Mouse (Mus musculus): ENCODE results near the gene Cryzl1.
A peak's percentile ranks its signal among the peaks of the same experiment; 100 is the strongest.

Cryzl1 gene

GRCm38 (mm10) chr16:91728123-91729065 is at the start of gene Cryzl1:
Cryzl1 (minus strand) TSS chr16:91728975.
- peak; percentile 98 to 100 for DNase-seq

GRCm38 (mm10) chr16:91772586-91772985 is 43.8 kb upstream of the Cryzl1 start:
- no peak for DNase-seq

GRCm38 (mm10) chr16:91771334-91771733 is 42.6 kb upstream of the Cryzl1 start:
- no peak for DNase-seq

- DNase-seq = no peak
Observed at GRCm38 (mm10) chr16:91770662-91771061, 41.9 kb upstream of the Cryzl1 start.

- DNase-seq = no peak
Observed at GRCm38 (mm10) chr16:91769911-91770310, 41.1 kb upstream of the Cryzl1 start.

GRCm38 (mm10) chr16:91768586-91768985 is 39.8 kb upstream of the Cryzl1 start:
- no peak for DNase-seq

- peak; percentile 52 to 56 for DNase-seq
Observed at GRCm38 (mm10) chr16:91767165-91767701, 38.5 kb upstream of the Cryzl1 start.

GRCm38 (mm10) chr16:91765816-91766210 is 37.0 kb upstream of the Cryzl1 start:
- no peak for DNase-seq

- no peak for DNase-seq
Observed at GRCm38 (mm10) chr16:91765121-91765815, 36.5 kb upstream of the Cryzl1 start.

- no peak for DNase-seq
Observed at GRCm38 (mm10) chr16:91764414-91764813, 35.6 kb upstream of the Cryzl1 start.

- no peak for DNase-seq
Observed at GRCm38 (mm10) chr16:91763975-91764374, 35.2 kb upstream of the Cryzl1 start.

GRCm38 (mm10) chr16:91762476-91762875 is 33.7 kb upstream of the Cryzl1 start:
- DNase-seq = peak in 1 of 2 experiments; percentile 20

GRCm38 (mm10) chr16:91761761-91762160 is 33.0 kb upstream of the Cryzl1 start:
- DNase-seq = no peak

GRCm38 (mm10) chr16:91761202-91761601 is 32.4 kb upstream of the Cryzl1 start:
- DNase-seq = no peak

GRCm38 (mm10) chr16:91754957-91755356 is 26.2 kb upstream of the Cryzl1 start:
- no peak for DNase-seq

- no peak for DNase-seq
Observed at GRCm38 (mm10) chr16:91753611-91754010, 24.8 kb upstream of the Cryzl1 start.

GRCm38 (mm10) chr16:91751644-91752385 is 23.0 kb upstream of the Cryzl1 start:
- DNase-seq = no peak

GRCm38 (mm10) chr16:91747567-91747966 is 18.8 kb upstream of the Cryzl1 start:
- no peak for DNase-seq

GRCm38 (mm10) chr16:91746101-91746950 is 17.6 kb upstream of the Cryzl1 start:
- peak in 1 of 2 experiments; percentile 60 for DNase-seq

GRCm38 (mm10) chr16:91743055-91743454 is 14.3 kb upstream of the Cryzl1 start:
- no peak for DNase-seq

GRCm38 (mm10) chr16:91740918-91741255 is 12.1 kb upstream of the Cryzl1 start:
- DNase-seq = no peak

All from kidney, postnatal 36 days (tissue).